ENCODE assay signal across 10 mouse cellular contexts in genomic region chr5:86432697-86433096, GRCm38 (mm10). TPM values are rescaled to one million over a fixed set of nuclear protein-coding genes. Genes with fewer than 3 reads are reported as not detected.
DNase-seq lines count a peak whose midpoint lies in the region; ATAC-seq and TF ChIP-seq lines count a peak whose summit lies in the region.
"Had no signal": no experiment of that assay in that cellular context is flagged by ENCODE, and none has a peak within 500 bp of the region (broad histone marks: within the 10 kb centered on the region; RNA-seq: fewer than 3 reads in every experiment).

No protein-coding gene starts in this region.

- H3K9me3 ChIP-seq in intestine, postnatal 0 days (ENCODE audit: control insufficient read depth) = no peaks in the 10 kb centered on the region
- no peaks in the 10 kb centered on the region for H3K9me3 ChIP-seq in intestine, embryonic 15.5 days
- H3K9me3 ChIP-seq in ES-E14 (ENCODE audit: control insufficient read depth, insufficient read depth, low read depth, low read length) = no peaks in the 10 kb centered on the region
- H3K9me3 ChIP-seq in embryonic facial prominence, embryonic 11.5 days (replicated peaks; ENCODE audit: control insufficient read depth, low read length) = no peaks in the 10 kb centered on the region
- H3K9me3 ChIP-seq: embryonic facial prominence, embryonic 12.5 days; liver, embryonic 13.5 days had no signal

- H3K27me3 ChIP-seq in intestine, postnatal 0 days (replicated peaks; ENCODE audit: control insufficient read depth, insufficient read depth, low read length) = no peaks in the 10 kb centered on the region
- H3K27me3 ChIP-seq in intestine, embryonic 15.5 days (replicated peaks) = no peaks in the 10 kb centered on the region
- H3K27me3 ChIP-seq in embryonic facial prominence, embryonic 11.5 days (ENCODE audit: control insufficient read depth, insufficient read depth, low read length) = no peaks in the 10 kb centered on the region
- H3K27me3 ChIP-seq: embryonic facial prominence, embryonic 12.5 days; liver, embryonic 13.5 days had no signal

- no peaks in the 10 kb centered on the region for H3K36me3 ChIP-seq in intestine, postnatal 0 days (ENCODE audit: control insufficient read depth, insufficient read depth)
- H3K36me3 ChIP-seq in intestine, embryonic 15.5 days = no peaks in the 10 kb centered on the region
- no peaks in the 10 kb centered on the region for H3K36me3 ChIP-seq in ES-E14 (ENCODE audit: control insufficient read depth, insufficient read depth, low read length, poor library complexity, severe bottlenecking)
- H3K36me3 ChIP-seq in embryonic facial prominence, embryonic 11.5 days (replicated peaks; ENCODE audit: control insufficient read depth, insufficient read depth, low read depth, low read length) = no peaks in the 10 kb centered on the region
- H3K36me3 ChIP-seq: embryonic facial prominence, embryonic 12.5 days; liver, embryonic 13.5 days had no signal

- 1% methylated on average over 2 of the region's 2 CpGs for WGBS in intestine, postnatal 0 days
- 1% methylated on average over 2 of the region's 2 CpGs for WGBS in intestine, embryonic 15.5 days
- WGBS in embryonic facial prominence, embryonic 11.5 days = 2% methylated on average over 2 of the region's 2 CpGs

- no peak overlapping the region for H3K9ac ChIP-seq in intestine, postnatal 0 days (ENCODE audit: low read depth, low read length)
- H3K9ac ChIP-seq in intestine, embryonic 15.5 days = no peak overlapping the region
- no peak overlapping the region for H3K9ac ChIP-seq in ES-E14 (ENCODE audit: insufficient read depth, low read depth, low read length, poor library complexity, severe bottlenecking)
- H3K9ac ChIP-seq in embryonic facial prominence, embryonic 11.5 days (replicated peaks; ENCODE audit: low read length) = no peak overlapping the region
- H3K9ac ChIP-seq: embryonic facial prominence, embryonic 12.5 days; liver, embryonic 13.5 days had no signal

- no peak for ATAC-seq in intestine, postnatal 0 days
- no peak for ATAC-seq in intestine, embryonic 15.5 days
- no peak for ATAC-seq in embryonic facial prominence, embryonic 11.5 days (replicated peaks; ENCODE audit: insufficient number of reproducible peaks, low FRiP score, low TSS enrichment, low read depth)
- no peak for ATAC-seq in erythroid progenitor cell, adult 5-6 weeks (replicated peaks; ENCODE audit: low FRiP score, poor library complexity, severe bottlenecking)

- H3K4me2 ChIP-seq in intestine, postnatal 0 days (replicated peaks; ENCODE audit: low read depth) = no peak overlapping the region
- H3K4me2 ChIP-seq in intestine, embryonic 15.5 days (replicated peaks) = no peak overlapping the region
- no peak overlapping the region for H3K4me2 ChIP-seq in embryonic facial prominence, embryonic 11.5 days (ENCODE audit: low read depth, low read length)
- H3K4me2 ChIP-seq: embryonic facial prominence, embryonic 12.5 days; liver, embryonic 13.5 days had no signal

- peak; percentile 79 for TF ChIP-seq CTCF in intestine, postnatal 0 days (IDR thresholded peaks at IDR 0.05; ENCODE audit: low read depth)

- no peak overlapping the region for H3K27ac ChIP-seq in intestine, postnatal 0 days (ENCODE audit: low read depth, low read length)
- no peak overlapping the region for H3K27ac ChIP-seq in intestine, embryonic 15.5 days
- H3K27ac ChIP-seq in ES-E14 (ENCODE audit: insufficient read depth, low read depth, low read length, poor library complexity, severe bottlenecking) = no peak overlapping the region
- no peak overlapping the region for H3K27ac ChIP-seq in embryonic facial prominence, embryonic 11.5 days (replicated peaks; ENCODE audit: low read depth, low read length)
- H3K27ac ChIP-seq: embryonic facial prominence, embryonic 12.5 days; liver, embryonic 13.5 days had no signal

- DNase-seq in 3134 (ENCODE audit: extremely low read depth, insufficient read length, low spot score) (peak; percentile 3), ES-E14 (ENCODE audit: low read depth, low spot score) (peak; percentile 44)
- peak; percentile 73 for DNase-seq in embryonic facial prominence, embryonic 11.5 days (ENCODE audit: low spot score)
- DNase-seq in left cerebral cortex, postnatal 4 days = peak; percentile 5
- DNase-seq in heart, adult 18-20 months = no peak
- DNase-seq: liver, embryonic 13.5 days had no signal

- H3K4me1 ChIP-seq in intestine, postnatal 0 days (replicated peaks; ENCODE audit: control insufficient read depth, insufficient read depth, low read length) = no peaks in the 10 kb centered on the region
- no peaks in the 10 kb centered on the region for H3K4me1 ChIP-seq in intestine, embryonic 15.5 days (replicated peaks)
- no peaks in the 10 kb centered on the region for H3K4me1 ChIP-seq in ES-E14 (ENCODE audit: control insufficient read depth in 2 of 2, insufficient read depth in 2 of 2, low read length in 2 of 2, poor library complexity in 1 of 2)
- no peaks in the 10 kb centered on the region for H3K4me1 ChIP-seq in embryonic facial prominence, embryonic 11.5 days (ENCODE audit: control insufficient read depth, insufficient read depth, low read length)
- H3K4me1 ChIP-seq: embryonic facial prominence, embryonic 12.5 days; liver, embryonic 13.5 days had no signal

- intact Hi-C loops in left cerebral cortex, postnatal 4 days (cut with DNase I) = no loop called here

- no peak overlapping the region for H3K4me3 ChIP-seq in intestine, postnatal 0 days (ENCODE audit: low read depth, low read length)
- no peak overlapping the region for H3K4me3 ChIP-seq in intestine, embryonic 15.5 days (replicated peaks)
- H3K4me3 ChIP-seq in ES-E14 (ENCODE audit: insufficient read depth in 1 of 2, low read depth in 1 of 2, low read length in 2 of 2, poor library complexity in 1 of 2, severe bottlenecking in 1 of 2) = no peak overlapping the region
- no peak overlapping the region for H3K4me3 ChIP-seq in embryonic facial prominence, embryonic 11.5 days (ENCODE audit: low read depth, low read length)
- H3K4me3 ChIP-seq: embryonic facial prominence, embryonic 12.5 days; liver, embryonic 13.5 days had no signal

- in situ Hi-C loops in ES-E14 (cut with MboI; ENCODE audit: low sequenced_read_pairs in 2 of 2, unreplicated experiment in 2 of 2) = loop anchor here in 1 of 2 experiments (25.0 kb wide), 1 partner anchor 230 kb away; no protein-coding TSS in a partner anchor

TF ChIP-seq in ES-E14, 5 proteins besides CTCF, POLR2A, EP300 and RAD21:
- TF ChIP-seq CHD2 (IDR thresholded peaks at IDR 0.05; ENCODE audit: low read depth, low read length) = no peak
- TF ChIP-seq ZC3H11A (IDR thresholded peaks at IDR 0.05; ENCODE audit: borderline replicate concordance, low read depth, low read length) = peak; percentile 89
- TF ChIP-seq HCFC1 (IDR thresholded peaks at IDR 0.05; ENCODE audit: borderline replicate concordance, insufficient read depth, low read length) = no peak
- no peak for TF ChIP-seq MAFK (IDR thresholded peaks at IDR 0.05; ENCODE audit: insufficient read depth, low read depth, low read length)
- TF ChIP-seq ZNF384 (IDR thresholded peaks at IDR 0.05; ENCODE audit: low read depth, low read length) = no peak

RNA-seq across cellular contexts. Expression of gene Tmprss11a, which starts 36.1 kb away (rescaled TPM):
- polyA plus RNA-seq in intestine, postnatal 0 days (2015; fragmentation: Nextera tagmentation; extraction: Ambion mirVana) = 0.07 TPM in 1 of 2 replicates, not detected in the other
- 0.06 TPM in 1 of 2 replicates, not detected in the other for polyA plus RNA-seq in intestine, embryonic 15.5 days (2015; fragmentation: Nextera tagmentation; extraction: Ambion mirVana)
- total RNA-seq in ES-E14 (2012; rRNA removed) = 0.09 TPM in 1 of 2 replicates, not detected in the other
- polyA plus RNA-seq in embryonic facial prominence, embryonic 11.5 days (2014; fragmentation: Nextera tagmentation; extraction: Ambion mirVana) = 0.13 TPM in 1 of 2 replicates, not detected in the other
- total RNA-seq in left cerebral cortex, postnatal 4 days (2021) = not detected
- not detected for total RNA-seq in heart, adult 18-20 months (2021)
- total RNA-seq in erythroid progenitor cell, adult 5-6 weeks (2015; ENCODE audit: low replicate concordance) = not detected in 2 replicates
- not detected in 2 replicates for total RNA-seq in erythroid progenitor cell, adult 5-6 weeks (2017; ENCODE audit: low replicate concordance)
- polyA plus RNA-seq: liver, embryonic 13.5 days had no signal

RNA-seq across cellular contexts. Expression of gene Tmprss11d, which starts 59.5 kb away (rescaled TPM):
- not detected in 2 replicates for polyA plus RNA-seq in intestine, postnatal 0 days (2015; fragmentation: Nextera tagmentation; extraction: Ambion mirVana)
- not detected in 2 replicates for polyA plus RNA-seq in intestine, embryonic 15.5 days (2015; fragmentation: Nextera tagmentation; extraction: Ambion mirVana)
- total RNA-seq in ES-E14 (2012; rRNA removed) = 2.1 and 2.5 TPM in 2 replicates
- 0.13 TPM in 1 of 2 replicates, not detected in the other for polyA plus RNA-seq in embryonic facial prominence, embryonic 11.5 days (2014; fragmentation: Nextera tagmentation; extraction: Ambion mirVana)
- total RNA-seq in left cerebral cortex, postnatal 4 days (2021) = not detected
- total RNA-seq in heart, adult 18-20 months (2021) = not detected
- total RNA-seq in erythroid progenitor cell, adult 5-6 weeks (2015; ENCODE audit: low replicate concordance) = not detected in 2 replicates
- total RNA-seq in erythroid progenitor cell, adult 5-6 weeks (2017; ENCODE audit: low replicate concordance) = not detected in 2 replicates
- polyA plus RNA-seq: liver, embryonic 13.5 days had no signal

Comparison
In these comparisons a context has a peak if more than half of its experiments do, and no peak if none do; other contexts are left out.
1. DNase-seq: peak in 3134 (single experiment), ES-E14 (single experiment), embryonic facial prominence, embryonic 11.5 days (single experiment) and left cerebral cortex, postnatal 4 days (single experiment); none in heart, adult 18-20 months (0 of 2).